Mouse (Mus musculus): ENCODE measurements around the gene Plk4. TPM values are rescaled to one million over a fixed set of nuclear protein-coding genes. Genes with fewer than 3 reads are reported as not detected.
"Not testable (repeated sequence)": the region's sequence is repeated elsewhere in the genome, so short reads cannot be mapped to it uniquely, and the experiment has no call there.

The Plk4 gene
- polyA plus RNA-seq, 1 experiment from 2014 or later, result 13.0 TPM

- ATAC-seq (ENCODE audit: low FRiP score, low TSS enrichment) (peak; percentile 99), DNase-seq (ENCODE audit: low spot score) (peak; percentile 98)
- H3K9ac ChIP-seq (ENCODE audit: low read length), result peak within 1 kb of the TSS; percentile 63
- WGBS, result under 1% methylated on average over 38 of the region's 39 CpGs
- H3K36me3 ChIP-seq (ENCODE audit: control insufficient read depth, insufficient read depth, low read length); H3K27me3 ChIP-seq (ENCODE audit: control insufficient read depth, insufficient read depth, low read length); H3K4me1 ChIP-seq (replicated peaks; ENCODE audit: control insufficient read depth, insufficient read depth); H3K9me3 ChIP-seq (ENCODE audit: control insufficient read depth, low read length): not testable (repeated sequence)
- H3K4me2 ChIP-seq (replicated peaks; ENCODE audit: low read depth), result peak within 1 kb of the TSS; percentile 59
- H3K27ac ChIP-seq (replicated peaks), result peak within 1 kb of the TSS; percentile 84
- H3K4me3 ChIP-seq (ENCODE audit: low read depth, low read length), result peak within 1 kb of the TSS; percentile 48
- TF ChIP-seq CTCF (IDR thresholded peaks at IDR 0.05; ENCODE audit: low read depth), result peak; percentile 80
- TF ChIP-seq EP300 (optimal IDR thresholded peaks at IDR 0.05), result peak; percentile 87
These were observed 46.7 kb downstream of the Plk4 start, which contains the start of gene Mfsd8 for GRCm38 (mm10) chr3:40846473-40846956. Gene Mfsd8 (minus strand): TSS chr3:40846886.

GRCm38 (mm10) chr3:40846957-40847017 lies 47.0 kb downstream of the Plk4 start, which contains the start of gene Abhd18:
Gene Abhd18 (plus strand): TSS chr3:40846970.
- not testable (repeated sequence) for H3K4me1 ChIP-seq (replicated peaks; ENCODE audit: control insufficient read depth, insufficient read depth); H3K9me3 ChIP-seq (ENCODE audit: control insufficient read depth, low read length); ATAC-seq (ENCODE audit: low FRiP score, low TSS enrichment); H3K36me3 ChIP-seq (ENCODE audit: control insufficient read depth, insufficient read depth, low read length); DNase-seq (ENCODE audit: low spot score); H3K27me3 ChIP-seq (ENCODE audit: control insufficient read depth, insufficient read depth, low read length)
- H3K27ac ChIP-seq (replicated peaks), result peak within 1 kb of the TSS; percentile 84
- peak within 1 kb of the TSS; percentile 59 for H3K4me2 ChIP-seq (replicated peaks; ENCODE audit: low read depth)
- H3K4me3 ChIP-seq (ENCODE audit: low read depth, low read length), result peak within 1 kb of the TSS; percentile 48
- no CpG with 5 or more reads among the region's 4 CpGs for WGBS
- H3K9ac ChIP-seq (ENCODE audit: low read length), result peak within 1 kb of the TSS; percentile 63

GRCm38 (mm10) chr3:40847018-40847417 lies 47.2 kb downstream of the Plk4 start:
- H3K4me3 ChIP-seq (ENCODE audit: low read depth, low read length), result peak overlapping the region; percentile 48
- H3K9me3 ChIP-seq (ENCODE audit: control insufficient read depth, low read length); H3K4me1 ChIP-seq (replicated peaks; ENCODE audit: control insufficient read depth, insufficient read depth); H3K27me3 ChIP-seq (ENCODE audit: control insufficient read depth, insufficient read depth, low read length); H3K36me3 ChIP-seq (ENCODE audit: control insufficient read depth, insufficient read depth, low read length); ATAC-seq (ENCODE audit: low FRiP score, low TSS enrichment): not testable (repeated sequence)
- H3K27ac ChIP-seq (replicated peaks), result peak overlapping the region; percentile 49; the same call in 1 of the 2 replicates
- whole genome bisulfite sequencing, result under 1% methylated on average over 16 of the region's 21 CpGs
- H3K9ac ChIP-seq (ENCODE audit: low read length), result peak overlapping the region; percentile 63
- TF ChIP-seq CTCF (IDR thresholded peaks at IDR 0.05; ENCODE audit: low read depth), result peak; percentile 51
- peak; percentile 65 for DNase-seq (ENCODE audit: low spot score)
- peak overlapping the region; percentile 59 for H3K4me2 ChIP-seq (replicated peaks; ENCODE audit: low read depth)

GRCm38 (mm10) chr3:40847936-40848335 lies 48.1 kb downstream of the Plk4 start:
- not testable (repeated sequence) for H3K36me3 ChIP-seq (ENCODE audit: control insufficient read depth, insufficient read depth, low read length); H3K4me1 ChIP-seq (replicated peaks; ENCODE audit: control insufficient read depth, insufficient read depth); H3K9me3 ChIP-seq (ENCODE audit: control insufficient read depth, low read length); H3K4me3 ChIP-seq (ENCODE audit: low read depth, low read length); H3K4me2 ChIP-seq (replicated peaks; ENCODE audit: low read depth); H3K27ac ChIP-seq (replicated peaks); H3K27me3 ChIP-seq (ENCODE audit: control insufficient read depth, insufficient read depth, low read length); DNase-seq (ENCODE audit: low spot score); ATAC-seq (ENCODE audit: low FRiP score, low TSS enrichment); H3K9ac ChIP-seq (ENCODE audit: low read length)
- WGBS, result 84% methylated on average over 2 of the region's 2 CpGs

- H3K9me3 ChIP-seq (ENCODE audit: control insufficient read depth, low read length); H3K4me1 ChIP-seq (replicated peaks; ENCODE audit: control insufficient read depth, insufficient read depth); H3K9ac ChIP-seq (ENCODE audit: low read length); DNase-seq (ENCODE audit: low spot score); ATAC-seq (ENCODE audit: low FRiP score, low TSS enrichment); H3K36me3 ChIP-seq (ENCODE audit: control insufficient read depth, insufficient read depth, low read length); H3K27ac ChIP-seq (replicated peaks); H3K4me2 ChIP-seq (replicated peaks; ENCODE audit: low read depth); H3K27me3 ChIP-seq (ENCODE audit: control insufficient read depth, insufficient read depth, low read length); H3K4me3 ChIP-seq (ENCODE audit: low read depth, low read length): not testable (repeated sequence)
- WGBS, result 89% methylated on average over 3 of the region's 3 CpGs
These were observed 53.4 kb downstream of the Plk4 start for GRCm38 (mm10) chr3:40853123-40853738.

Other genes starting within 250 kb of the Plk4 start
- not detected in 2 replicates for gene Slc25a31, start 91.2 kb upstream of the Plk4 start, polyA plus RNA-seq (2015; fragmentation: Nextera tagmentation; extraction: Ambion mirVana)
- gene Hspa4l, start 55.5 kb upstream of the Plk4 start, polyA plus RNA-seq (2015; fragmentation: Nextera tagmentation; extraction: Ambion mirVana), result 7.2 and 8.9 TPM in 2 replicates
- 5.9 and 6.1 TPM in 2 replicates for gene Mfsd8, start 46.9 kb downstream of the Plk4 start, polyA plus RNA-seq (2015; fragmentation: Nextera tagmentation; extraction: Ambion mirVana)
- gene Abhd18, start 47.0 kb downstream of the Plk4 start, polyA plus RNA-seq (2015; fragmentation: Nextera tagmentation; extraction: Ambion mirVana), result 5.1 and 5.7 TPM in 2 replicates
- 0.06 and 0.08 TPM in 2 replicates for gene 1700034I23Rik, start 102.5 kb downstream of the Plk4 start, polyA plus RNA-seq (2015; fragmentation: Nextera tagmentation; extraction: Ambion mirVana)
- gene Larp1b, start 149.8 kb downstream of the Plk4 start, polyA plus RNA-seq (2015; fragmentation: Nextera tagmentation; extraction: Ambion mirVana), result 10.7 and 10.8 TPM in 2 replicates

All from stomach, postnatal 0 days (tissue).